Mouse (Mus musculus) left cerebral cortex, postnatal 14 days (tissue): ENCODE measurements around the gene Dnaja2. TPM values are rescaled to one million over a fixed set of nuclear protein-coding genes. Genes with fewer than 3 reads are reported as not detected.

ENCODE experiments used
- DNase-seq, 2 experiments: peaks; one replicate each; pipeline ENCODE4 v3.0.0; 2021 to 2022; ENCODE audit warnings: low spot score in 2 of 2, mixed read lengths in 1 of 2
- intact Hi-C: fragments of 180-260 bp; cut with DNase I; formaldehyde crosslinking; loops from one replicate; pipeline ENCODE4 v1.15.1; 2025
- long read RNA-seq, 2 experiments: library from polyadenylated mRNA; stranded (forward); transcript quantifications; one replicate each; pipeline ENCODE4 v2.0.0; 2021
- total RNA-seq, 2 experiments: library from RNA; stranded (reverse); gene quantifications; 2 replicates each; pipeline ENCODE4 v1.2.3; 2021

Gene Dnaja2
- total RNA-seq: 100 to 1,000 TPM; 198 to 202 TPM
- long read RNA-seq, experiment 1, transcript Dnaja2-201 (9 exons, 2,919 nt): major isoform, 230 of 246 reads
- long read RNA-seq, experiment 1, partial matches to known transcripts: 8 of 246 reads
- long read RNA-seq, experiment 1, other reads (novel, unspliced or antisense): 8 of 246 reads
- long read RNA-seq, experiment 2, transcript Dnaja2-201 (9 exons, 2,919 nt): major isoform, 172 of 190 reads
- long read RNA-seq, experiment 2, partial matches to known transcripts: 8 of 190 reads
- long read RNA-seq, experiment 2, other reads (novel, unspliced or antisense): 10 of 190 reads

DNA sequence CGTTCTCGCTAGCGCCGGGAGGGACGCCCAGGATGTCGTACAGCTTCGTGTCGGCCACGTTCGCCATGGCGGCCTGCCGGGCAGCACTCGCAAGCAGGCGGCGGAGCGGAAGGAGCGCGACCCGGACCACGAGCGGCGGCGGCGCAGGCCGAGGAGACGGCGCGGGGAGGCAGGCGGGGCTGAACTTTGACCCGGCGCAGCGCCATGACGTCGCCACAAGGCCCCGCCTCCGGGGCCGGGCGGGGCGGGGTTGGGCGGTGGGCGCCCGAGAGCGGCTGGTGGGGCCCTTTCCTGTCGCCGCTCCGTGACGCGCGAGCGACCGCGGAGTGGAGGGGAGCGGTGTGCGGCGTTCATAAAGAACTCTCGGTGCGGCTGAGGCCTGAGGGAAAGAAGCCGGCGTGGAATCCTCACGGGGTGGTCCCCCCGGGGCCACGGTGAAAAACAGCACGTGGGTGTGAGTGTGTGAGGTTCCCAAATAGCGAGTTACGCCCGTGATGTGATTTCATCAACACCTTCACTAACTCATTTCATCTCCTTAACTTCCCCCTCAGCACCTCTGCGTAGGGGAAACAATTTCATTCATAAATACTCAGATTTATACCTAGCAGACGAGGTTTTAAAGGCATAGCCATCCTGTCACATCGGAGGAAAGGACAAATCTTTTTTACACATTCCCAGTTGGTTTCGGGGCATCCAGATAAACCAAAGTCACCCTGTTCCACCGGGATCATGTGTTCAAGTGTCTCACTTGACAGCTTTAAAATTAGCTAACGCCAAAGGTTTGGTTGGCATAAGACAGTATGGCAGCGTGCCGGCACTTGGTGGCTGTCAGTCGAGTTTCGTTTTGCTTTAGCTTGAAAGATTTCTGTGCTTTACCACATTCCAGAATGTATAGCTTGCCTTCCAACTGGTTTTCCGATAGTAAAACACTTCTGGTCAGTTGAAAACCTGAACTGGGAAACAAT, at the start of gene Dnaja2:
TSS of gene Dnaja2 (minus strand) at position 164 of the 965 bp plus-strand sequence.
- intact Hi-C loops: no loop called here
- peak; percentile 90 to 93 for DNase-seq

GRCm38 (mm10) chr8:85604201-85604600, 49.1 kb upstream of the Dnaja2 start:
- no peak for DNase-seq
- intact Hi-C loops: loop anchor here (5.0 kb wide), 1 partner anchor 58 kb away; no protein-coding TSS in a partner anchor

- intact Hi-C loops: loop anchor here (1.0 to 5.0 kb wide), 3 partner anchors 59 to 982 kb away; no protein-coding TSS in a partner anchor
- peak; percentile 55 to 79 for DNase-seq
These were observed 48.2 kb upstream of the Dnaja2 start for GRCm38 (mm10) chr8:85603203-85603895.

DNA sequence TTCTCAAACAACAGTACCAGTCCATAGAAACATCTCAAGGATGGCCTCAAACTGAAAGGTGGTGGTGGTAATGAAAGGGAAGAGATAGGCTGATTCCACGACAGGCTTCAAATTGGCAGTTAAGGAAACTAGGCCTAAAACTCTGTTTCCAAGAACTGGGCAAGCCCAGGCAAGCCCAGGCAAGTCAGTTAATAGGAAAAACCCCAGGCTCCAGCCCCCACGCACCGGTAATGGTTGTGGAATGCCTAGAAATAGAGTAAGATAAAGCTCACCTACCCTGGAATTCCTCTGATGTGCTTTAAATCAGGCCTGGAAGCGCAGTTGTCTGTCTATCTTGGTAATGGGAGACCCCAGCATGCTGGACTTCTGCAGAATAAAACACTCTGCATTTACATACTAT, 47.6 kb upstream of the Dnaja2 start:
- DNase-seq: no peak
- intact Hi-C loops: loop anchor here (1.0 to 5.0 kb wide), 3 partner anchors 60 to 983 kb away; no protein-coding TSS in a partner anchor

GRCm38 (mm10) chr8:85601741-85602140, 46.6 kb upstream of the Dnaja2 start:
- intact Hi-C loops: loop anchor here (5.0 kb wide), 1 partner anchor 61 kb away; no protein-coding TSS in a partner anchor
- no peak for DNase-seq

GRCm38 (mm10) chr8:85597413-85598191, 42.5 kb upstream of the Dnaja2 start:
- intact Hi-C loops: no loop called here
- DNase-seq: no peak

DNA sequence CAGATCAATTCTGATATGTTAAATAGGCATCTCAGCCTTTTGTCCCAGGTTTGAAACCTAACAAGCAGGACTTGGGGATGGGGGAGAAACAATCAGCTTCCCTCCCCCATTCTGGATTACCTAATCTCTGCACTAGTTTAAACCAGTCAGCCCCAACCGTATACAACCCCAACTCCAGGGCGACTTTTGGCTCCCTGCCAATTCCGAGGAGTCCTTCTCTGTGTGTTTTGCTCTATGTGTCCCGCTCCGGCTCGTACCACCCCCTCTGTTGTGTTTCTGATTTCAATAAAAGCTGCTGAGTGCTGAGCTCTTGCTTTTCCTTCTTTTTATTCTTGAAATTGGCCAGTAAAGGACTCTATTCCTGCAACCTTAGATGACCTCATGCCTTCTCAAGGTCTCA, 40.2 kb upstream of the Dnaja2 start:
- DNase-seq: peak in 1 of 2 experiments; percentile 5
- intact Hi-C loops: no loop called here

GRCm38 (mm10) chr8:85594983-85595382, 39.8 kb upstream of the Dnaja2 start:
- no peak for DNase-seq
- intact Hi-C loops: no loop called here

DNA sequence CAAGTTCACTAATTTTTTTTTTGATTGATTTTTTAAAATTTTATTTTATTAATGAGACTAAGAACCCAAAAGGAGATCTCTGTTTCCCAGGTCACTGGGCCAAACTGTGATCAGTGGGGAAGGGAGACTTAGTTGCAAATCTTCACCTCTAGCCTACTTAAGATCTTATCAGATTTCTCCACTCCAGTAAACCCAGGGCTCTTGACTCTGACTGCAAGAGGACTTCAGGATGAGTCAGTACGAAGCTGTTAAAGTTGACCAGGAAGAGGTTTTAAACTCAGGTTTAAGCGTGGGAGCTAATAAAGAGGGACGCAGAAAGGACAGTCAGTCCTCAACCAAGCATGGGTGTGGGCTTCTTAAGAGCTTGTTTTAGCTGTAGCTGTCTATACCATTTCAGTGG, 38.2 kb upstream of the Dnaja2 start:
- DNase-seq: no peak
- intact Hi-C loops: no loop called here

DNA sequence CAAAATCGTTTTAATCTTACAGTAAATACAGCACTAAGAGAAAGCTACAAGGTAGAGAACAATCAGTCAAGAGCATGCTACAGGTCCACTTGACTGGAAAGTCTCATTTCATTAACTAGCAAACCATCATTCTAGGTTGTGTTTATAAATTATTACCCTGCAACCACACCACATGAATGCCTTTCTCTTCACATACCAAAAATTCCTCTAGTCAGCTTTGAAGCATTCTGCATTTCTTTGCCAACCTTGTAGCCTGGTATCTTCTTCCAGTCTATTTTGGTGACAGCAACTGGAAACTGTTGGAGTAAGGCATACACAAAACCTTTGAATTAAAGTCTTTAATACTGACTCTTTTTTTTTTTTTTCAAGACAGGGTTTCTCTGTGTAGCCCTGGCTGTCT, 36.4 kb upstream of the Dnaja2 start:
- intact Hi-C loops: no loop called here
- DNase-seq: no peak

DNA sequence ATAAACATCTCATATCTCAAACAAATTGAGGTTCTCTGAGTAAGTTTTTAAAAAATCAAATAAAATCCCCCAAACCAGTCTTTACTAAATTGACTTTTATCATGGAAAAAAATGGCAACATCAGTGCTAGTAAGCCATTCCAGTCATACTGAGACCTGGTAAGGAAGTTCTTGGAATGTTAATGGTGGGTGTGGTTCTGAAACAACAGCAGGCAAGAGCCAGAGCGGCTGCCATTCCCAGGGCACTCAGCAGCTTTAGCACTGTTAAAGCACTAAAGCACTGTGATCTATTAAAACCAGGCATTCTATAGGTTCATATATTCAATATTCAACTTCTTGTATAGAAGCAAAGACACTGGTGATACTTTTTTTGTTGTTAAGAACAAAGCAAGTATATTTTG, 35.1 kb upstream of the Dnaja2 start:
- no peak for DNase-seq
- intact Hi-C loops: no loop called here

DNA sequence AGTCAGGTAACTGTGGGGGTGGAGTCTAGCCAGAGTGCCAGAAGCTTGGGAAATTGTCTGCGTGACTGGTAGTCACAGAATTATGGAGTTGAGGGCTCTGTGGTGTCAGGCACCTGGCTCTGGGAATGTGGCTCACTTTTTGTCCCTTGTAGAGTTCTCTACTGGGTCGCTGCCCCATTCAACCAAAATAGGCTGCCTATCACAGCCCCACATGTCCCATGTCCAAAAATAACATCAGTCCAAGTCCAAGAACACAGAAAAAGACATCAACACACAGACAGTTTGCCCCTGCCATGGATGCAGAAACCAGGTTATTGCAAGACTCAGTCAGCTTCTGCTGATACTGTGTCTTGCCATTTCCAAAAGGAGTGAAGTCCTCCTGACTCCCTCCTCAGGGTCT, 33.5 kb upstream of the Dnaja2 start:
- no peak for DNase-seq
- intact Hi-C loops: no loop called here

DNA sequence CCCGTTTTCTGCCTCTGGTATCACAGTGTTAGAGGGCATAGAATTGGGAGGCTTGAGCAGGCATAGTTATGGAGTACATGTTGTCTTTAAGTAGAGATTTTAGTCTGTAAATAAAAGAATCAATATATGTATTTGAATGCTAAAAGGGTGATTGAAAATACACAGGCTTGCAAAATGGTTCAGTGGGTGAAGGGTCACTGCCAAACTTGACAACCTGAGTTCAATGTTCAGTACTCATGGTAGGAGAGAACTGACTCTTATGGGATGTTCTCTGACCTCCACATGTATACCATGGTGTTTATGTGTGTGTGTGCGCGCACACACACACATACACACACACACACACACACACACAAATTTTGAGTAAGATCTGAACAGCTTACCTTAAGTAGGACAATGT, 22.5 kb upstream of the Dnaja2 start:
- DNase-seq: no peak
- intact Hi-C loops: no loop called here

GRCm38 (mm10) chr8:85573972-85574496, 18.9 kb upstream of the Dnaja2 start:
- peak in 1 of 2 experiments; percentile 21 for DNase-seq
- intact Hi-C loops: no loop called here

DNA sequence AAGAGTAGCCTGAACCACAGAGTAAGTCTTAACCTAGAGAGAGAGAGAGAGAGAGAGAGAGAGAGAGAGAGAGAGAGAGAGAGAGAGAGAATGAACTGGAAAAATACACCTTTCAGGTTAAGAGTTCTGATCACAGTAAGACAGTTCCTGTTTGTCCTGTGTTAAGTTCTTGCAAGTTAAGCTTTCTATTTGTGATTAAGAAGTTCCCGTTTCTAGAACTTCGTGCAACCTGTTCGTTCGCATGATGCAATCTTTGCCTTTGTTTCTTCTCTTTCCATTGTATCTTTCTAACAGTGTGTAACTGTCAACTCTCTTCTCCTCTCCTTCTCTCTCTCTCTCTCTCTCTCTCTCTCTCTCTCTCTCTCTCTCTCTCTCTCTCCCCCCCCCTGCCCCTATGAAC, 15.3 kb upstream of the Dnaja2 start:
- intact Hi-C loops: no loop called here
- no peak for DNase-seq

GRCm38 (mm10) chr8:85567801-85568200, 12.7 kb upstream of the Dnaja2 start:
- intact Hi-C loops: no loop called here

GRCm38 (mm10) chr8:85565186-85565585, 10.0 kb upstream of the Dnaja2 start:
- no peak for DNase-seq

More at GRCm38 (mm10) chr8:85567801-85568200, 12.7 kb upstream of the Dnaja2 start:
- no peak for DNase-seq

GRCm38 (mm10) chr8:85563336-85563735, 8.2 kb upstream of the Dnaja2 start:
- DNase-seq: no peak
- intact Hi-C loops: no loop called here

More at GRCm38 (mm10) chr8:85565186-85565585, 10.0 kb upstream of the Dnaja2 start:
- intact Hi-C loops: no loop called here

DNA sequence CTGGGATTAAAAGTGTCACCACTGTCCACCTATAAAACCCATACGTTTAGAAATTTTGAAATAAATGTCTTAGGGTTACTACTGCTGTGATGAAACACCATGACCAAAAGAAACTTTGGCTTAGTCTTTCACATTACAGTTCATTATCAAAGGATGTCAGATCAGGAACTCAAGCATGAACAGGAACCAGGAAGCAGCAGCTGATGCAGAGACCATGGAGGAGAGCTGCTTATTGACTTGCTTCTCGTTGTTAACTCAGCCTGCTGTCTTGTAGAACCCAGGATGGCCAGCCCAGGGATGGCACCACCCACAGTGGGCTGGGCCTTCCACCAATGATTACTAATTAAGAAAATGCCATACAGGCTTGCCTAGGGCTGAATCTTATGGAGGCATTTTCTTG, 4.8 kb upstream of the Dnaja2 start:
- intact Hi-C loops: no loop called here

More for the DNA sequence above, 4.8 kb upstream of the Dnaja2 start:
- no peak for DNase-seq
